Mouse (Mus musculus) ES-E14 (cell line): Measurements from ENCODE around the gene Syt9.

Source experiments
- CHD2 ChIP-seq: IDR thresholded peaks from 2 replicates; pipeline ENCODE4 v1.6.1; 2014; ENCODE audit warnings: mild to moderate bottlenecking, low read depth, low read length, inconsistent platforms
- HCFC1 ChIP-seq: IDR thresholded peaks from 2 replicates; pipeline ENCODE4 v1.6.1; 2012; ENCODE audit warnings: low read length, inconsistent platforms, borderline replicate concordance; ENCODE audit not compliant: insufficient read depth
- ZC3H11A ChIP-seq: IDR thresholded peaks from 2 replicates; pipeline ENCODE4 v1.6.1; 2012; ENCODE audit warnings: low read depth, mild to moderate bottlenecking, inconsistent platforms, low read length, borderline replicate concordance
- ZNF384 ChIP-seq: IDR thresholded peaks from 2 replicates; pipeline ENCODE4 v1.6.1; 2012; ENCODE audit warnings: low read depth, low read length, inconsistent platforms

GRCm38 (mm10) chr7:107465081-107465480 lies 94.6 kb downstream of the Syt9 start:
- no peak for TF ChIP-seq HCFC1
- TF ChIP-seq ZC3H11A, result no peak
- TF ChIP-seq ZNF384, result no peak
- no peak for TF ChIP-seq CHD2
